In the genomic region with DNA sequence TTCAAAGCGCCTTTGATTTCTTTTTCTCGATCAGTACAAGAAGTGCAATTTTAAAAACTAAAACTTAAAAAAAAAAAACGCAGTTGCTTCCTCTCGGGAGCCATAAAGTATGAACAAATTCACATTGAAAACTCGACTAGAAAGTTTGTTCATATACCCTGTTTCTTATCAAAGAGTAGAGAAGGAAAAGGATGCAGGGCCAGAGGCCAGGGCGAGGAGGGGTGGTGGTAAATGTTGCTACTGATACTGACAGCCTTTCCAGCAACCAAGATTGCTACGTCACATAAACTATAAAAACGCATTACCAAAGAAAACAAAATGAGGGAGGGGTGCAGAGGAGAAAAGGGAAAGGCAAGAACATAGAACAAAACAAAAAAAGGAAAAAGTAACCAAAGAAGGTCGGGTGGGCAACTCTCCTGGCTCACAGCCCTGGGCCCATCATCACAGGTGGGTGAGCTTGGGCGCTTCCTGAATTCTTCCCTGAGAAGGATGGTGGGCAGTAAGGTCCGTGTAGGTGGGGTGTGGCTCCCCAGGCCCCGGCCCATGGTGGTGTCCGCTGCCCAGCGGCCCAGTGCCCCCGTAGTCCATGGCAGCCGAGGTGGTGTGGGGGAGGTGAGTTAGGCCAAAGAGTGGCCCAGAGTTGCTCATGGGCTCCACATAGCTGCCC, we compare ENCODE assay signal across 12 mouse cellular contexts. TPM values are rescaled to one million over a fixed set of nuclear protein-coding genes. Genes with fewer than 3 reads are reported as not detected.
DNase-seq lines count a peak whose midpoint lies in the region; ATAC-seq and TF ChIP-seq lines count a peak whose summit lies in the region.
"Had no signal": no experiment of that assay in that cellular context is flagged by ENCODE, and none has a peak within 500 bp of the region (broad histone marks: within the 10 kb centered on the region; RNA-seq: fewer than 3 reads in every experiment).

No protein-coding gene starts in this region.

- H3K36me3 ChIP-seq in liver, adult 2 months (ENCODE audit: control insufficient read depth, insufficient read depth, low read length), result no peaks in the 10 kb centered on the region
- no peaks in the 10 kb centered on the region for H3K36me3 ChIP-seq in hindbrain, embryonic 10.5 days
- H3K36me3 ChIP-seq in limb, embryonic 11.5 days (ENCODE audit: control insufficient read depth, insufficient read depth, low read length), result peaks cover 2% of the 10 kb centered on the region; the same call in 1 of the 2 replicates
- no peaks in the 10 kb centered on the region for H3K36me3 ChIP-seq in stomach, embryonic 15.5 days
- H3K36me3 ChIP-seq: midbrain, embryonic 12.5 days had no signal

- no peak for TF ChIP-seq CTCF in liver, adult 2 months (IDR thresholded peaks at IDR 0.05; ENCODE audit: low read depth, low read length)

- no peaks in the 10 kb centered on the region for H3K79me2 ChIP-seq in liver, adult 2 months (ENCODE audit: control insufficient read depth, insufficient read depth, low read length)

- TF ChIP-seq POLR2A in liver, adult 2 months (IDR thresholded peaks at IDR 0.05; ENCODE audit: extremely low read depth, insufficient read depth, low read length), result no peak

- no peaks in the 10 kb centered on the region; the same call in 1 of the 2 replicates for H3K4me1 ChIP-seq in liver, adult 2 months (ENCODE audit: control insufficient read depth, insufficient read depth, low read length)
- H3K4me1 ChIP-seq in hindbrain, embryonic 10.5 days (replicated peaks), result peaks cover 34% of the 10 kb centered on the region
- H3K4me1 ChIP-seq in limb, embryonic 11.5 days (ENCODE audit: control insufficient read depth, insufficient read depth, low read length), result peaks cover 53% of the 10 kb centered on the region
- peaks cover 38% of the 10 kb centered on the region for H3K4me1 ChIP-seq in stomach, embryonic 15.5 days

- DNase-seq in liver, adult 2 months (ENCODE audit: extremely low read depth, low read depth, low spot score), result no peak
- no peak for DNase-seq in liver
- peak; percentile 58 for DNase-seq in hindbrain, embryonic 10.5 days (ENCODE audit: low spot score)
- DNase-seq in limb, embryonic 11.5 days (ENCODE audit: low spot score), result peak; percentile 27
- DNase-seq in adrenal gland, adult 8-10 months, result no peak
- DNase-seq: thymus, postnatal 14 days had no signal

- no peaks in the 10 kb centered on the region for H3K9me3 ChIP-seq in hindbrain, embryonic 10.5 days
- H3K9me3 ChIP-seq in limb, embryonic 11.5 days (ENCODE audit: control insufficient read depth, low read length), result no peaks in the 10 kb centered on the region
- no peaks in the 10 kb centered on the region for H3K9me3 ChIP-seq in stomach, embryonic 15.5 days
- H3K9me3 ChIP-seq: midbrain, embryonic 12.5 days had no signal

- H3K4me3 ChIP-seq in liver, adult 2 months (ENCODE audit: insufficient read depth, low read depth, low read length), result peak overlapping the region; percentile 20; the same call in 1 of the 2 replicates
- peak overlapping the region; percentile 81 for H3K4me3 ChIP-seq in hindbrain, embryonic 10.5 days
- no peak overlapping the region for H3K4me3 ChIP-seq in limb, embryonic 11.5 days (ENCODE audit: low read depth, low read length)
- H3K4me3 ChIP-seq in stomach, embryonic 15.5 days (replicated peaks), result peak overlapping the region; percentile 25
- H3K4me3 ChIP-seq: midbrain, embryonic 12.5 days had no signal

- H3K27me3 ChIP-seq in liver, adult 2 months (ENCODE audit: control insufficient read depth, insufficient read depth, low read length), result peaks cover 13% of the 10 kb centered on the region; the same call in 1 of the 2 replicates
- H3K27me3 ChIP-seq in hindbrain, embryonic 10.5 days (ENCODE audit: insufficient read depth, poor library complexity, severe bottlenecking), result peaks cover 100% of the 10 kb centered on the region
- peaks cover 34% of the 10 kb centered on the region for H3K27me3 ChIP-seq in limb, embryonic 11.5 days (ENCODE audit: control insufficient read depth, insufficient read depth, low read length)
- H3K27me3 ChIP-seq in stomach, embryonic 15.5 days (replicated peaks), result peaks cover 21% of the 10 kb centered on the region

- no peak overlapping the region for H3K4me2 ChIP-seq in limb, embryonic 11.5 days (ENCODE audit: low read depth, severe bottlenecking)
- H3K4me2 ChIP-seq in stomach, embryonic 15.5 days, result peak overlapping the region; percentile 77
- H3K4me2 ChIP-seq: midbrain, embryonic 12.5 days had no signal

- WGBS in liver, adult 2 months, result 18% methylated on average over 16 of the region's 16 CpGs
- WGBS in hindbrain, embryonic 10.5 days, result 4% methylated on average over 16 of the region's 16 CpGs
- 30% methylated on average over 16 of the region's 16 CpGs for WGBS in limb, embryonic 11.5 days
- 25% methylated on average over 16 of the region's 16 CpGs for WGBS in stomach, embryonic 15.5 days

- H3K27ac ChIP-seq in liver, adult 2 months (replicated peaks; ENCODE audit: insufficient read depth, low read depth, low read length), result peak overlapping the region; percentile 30
- H3K27ac ChIP-seq in hindbrain, embryonic 10.5 days, result peak overlapping the region; percentile 95
- H3K27ac ChIP-seq in limb, embryonic 11.5 days (replicated peaks; ENCODE audit: low read depth, low read length), result no peak overlapping the region; the same call in 1 of the 2 replicates
- H3K27ac ChIP-seq in stomach, embryonic 15.5 days, result peak overlapping the region; percentile 97
- H3K27ac ChIP-seq: midbrain, embryonic 12.5 days had no signal

- no peak for ATAC-seq in limb, embryonic 11.5 days (ENCODE audit: insufficient number of reproducible peaks, low FRiP score, low TSS enrichment, low read depth)
- no peak for ATAC-seq in stomach, embryonic 15.5 days (ENCODE audit: insufficient read depth, low FRiP score, low read depth)
- ATAC-seq in activated CD4-positive, CD25-positive, alpha-beta regulatory T cell, adult 4 months, result no peak

- H3K9ac ChIP-seq in liver, adult 2 months (ENCODE audit: low read depth, low read length), result peak overlapping the region; percentile 47
- H3K9ac ChIP-seq in limb, embryonic 11.5 days (ENCODE audit: low read length), result peak overlapping the region; percentile 22; the same call in 1 of the 2 replicates
- peak overlapping the region; percentile 32; the same call in 1 of the 2 replicates for H3K9ac ChIP-seq in stomach, embryonic 15.5 days
- H3K9ac ChIP-seq: midbrain, embryonic 12.5 days had no signal

RNA-seq across cellular contexts. Expression of gene Hoxa2, which starts 5.0 kb away (rescaled TPM):
- 0.09 and 0.40 TPM in 2 replicates for total RNA-seq in liver, adult 2 months (2014; rRNA removed)
- polyA plus RNA-seq in liver, adult 2 months (2012; rRNA removed), result 0.27 and 0.34 TPM in 2 replicates
- 31.4 and 56.9 TPM in 2 replicates for polyA plus RNA-seq in hindbrain, embryonic 10.5 days (2016; fragmentation: Nextera tagmentation; extraction: Ambion mirVana)
- polyA plus RNA-seq in limb, embryonic 11.5 days (2014; fragmentation: Nextera tagmentation; extraction: Ambion mirVana), result 2.8 and 3.0 TPM in 2 replicates
- polyA plus RNA-seq in stomach, embryonic 15.5 days (2015; fragmentation: Nextera tagmentation; extraction: Ambion mirVana), result 8.8 and 12.2 TPM in 2 replicates
- polyA plus RNA-seq in activated CD4-positive, CD25-positive, alpha-beta regulatory T cell, adult 4 months (2017; shearing (Covaris generic)), result not detected
- total RNA-seq in adrenal gland, adult 8-10 months (2022), result 1 to 10 TPM in 3 of 4 experiments, under 1 TPM in 1; 0.80 to 3.4 (median 2.6) TPM
- total RNA-seq: common myeloid progenitor, adult 5-6 weeks; layer of hippocampus, postnatal 10 days; MEL had no signal

RNA-seq across cellular contexts. Expression of gene 5730596B20Rik, which starts 7.7 kb away (rescaled TPM):
- 0.09 TPM in 1 of 2 replicates, not detected in the other for total RNA-seq in liver, adult 2 months (2014; rRNA removed)
- 0.02 TPM in 2 replicates for polyA plus RNA-seq in liver, adult 2 months (2012; rRNA removed)
- polyA plus RNA-seq in hindbrain, embryonic 10.5 days (2016; fragmentation: Nextera tagmentation; extraction: Ambion mirVana), result 0.90 and 3.6 TPM in 2 replicates
- polyA plus RNA-seq in limb, embryonic 11.5 days (2014; fragmentation: Nextera tagmentation; extraction: Ambion mirVana), result 0.99 and 1.4 TPM in 2 replicates
- polyA plus RNA-seq in stomach, embryonic 15.5 days (2015; fragmentation: Nextera tagmentation; extraction: Ambion mirVana), result 2.6 and 3.1 TPM in 2 replicates
- not detected for polyA plus RNA-seq in activated CD4-positive, CD25-positive, alpha-beta regulatory T cell, adult 4 months (2017; shearing (Covaris generic))
- under 1 TPM; 0.17 to 0.77 (median 0.42) TPM for total RNA-seq in adrenal gland, adult 8-10 months (2022)
- total RNA-seq: common myeloid progenitor, adult 5-6 weeks; layer of hippocampus, postnatal 10 days; MEL had no signal
- polyA plus RNA-seq: midbrain, embryonic 12.5 days had no signal

RNA-seq across cellular contexts. Expression of gene Hoxa1, which starts 11.5 kb away (rescaled TPM):
- 0.13 TPM in 1 of 2 replicates, not detected in the other for total RNA-seq in liver, adult 2 months (2014; rRNA removed)
- 0.10 and 0.18 TPM in 2 replicates for polyA plus RNA-seq in liver, adult 2 months (2012; rRNA removed)
- polyA plus RNA-seq in hindbrain, embryonic 10.5 days (2016; fragmentation: Nextera tagmentation; extraction: Ambion mirVana), result 0.77 and 1.4 TPM in 2 replicates
- 0.99 and 1.1 TPM in 2 replicates for polyA plus RNA-seq in limb, embryonic 11.5 days (2014; fragmentation: Nextera tagmentation; extraction: Ambion mirVana)
- 1.3 and 2.2 TPM in 2 replicates for polyA plus RNA-seq in stomach, embryonic 15.5 days (2015; fragmentation: Nextera tagmentation; extraction: Ambion mirVana)
- not detected for polyA plus RNA-seq in activated CD4-positive, CD25-positive, alpha-beta regulatory T cell, adult 4 months (2017; shearing (Covaris generic))
- total RNA-seq in adrenal gland, adult 8-10 months (2022), result 1 to 10 TPM in 1 of 4 experiments, under 1 TPM in 3; 0.23 to 1.1 (median 0.83) TPM
- total RNA-seq: common myeloid progenitor, adult 5-6 weeks; layer of hippocampus, postnatal 10 days; MEL had no signal

RNA-seq across cellular contexts. Expression of gene Hoxa4, which starts 21.9 kb away (rescaled TPM):
- 0.28 TPM in 1 of 2 replicates, not detected in the other for total RNA-seq in liver, adult 2 months (2014; rRNA removed)
- 0.23 and 0.39 TPM in 2 replicates for polyA plus RNA-seq in liver, adult 2 months (2012; rRNA removed)
- 0.14 and 4.3 TPM in 2 replicates for polyA plus RNA-seq in hindbrain, embryonic 10.5 days (2016; fragmentation: Nextera tagmentation; extraction: Ambion mirVana)
- polyA plus RNA-seq in limb, embryonic 11.5 days (2014; fragmentation: Nextera tagmentation; extraction: Ambion mirVana), result 1.0 and 1.3 TPM in 2 replicates
- 4.4 and 5.3 TPM in 2 replicates for polyA plus RNA-seq in stomach, embryonic 15.5 days (2015; fragmentation: Nextera tagmentation; extraction: Ambion mirVana)
- not detected for polyA plus RNA-seq in activated CD4-positive, CD25-positive, alpha-beta regulatory T cell, adult 4 months (2017; shearing (Covaris generic))
- 1 to 10 TPM; 1.9 to 3.3 (median 2.7) TPM for total RNA-seq in adrenal gland, adult 8-10 months (2022)
- total RNA-seq: layer of hippocampus, postnatal 10 days; MEL had no signal
- polyA plus RNA-seq: midbrain, embryonic 12.5 days had no signal

RNA-seq across cellular contexts. Expression of gene Hoxa5, which starts 34.8 kb away (rescaled TPM):
- 0.28 and 0.40 TPM in 2 replicates for total RNA-seq in liver, adult 2 months (2014; rRNA removed)
- polyA plus RNA-seq in liver, adult 2 months (2012; rRNA removed), result 0.10 and 0.16 TPM in 2 replicates
- 1.8 TPM in 1 of 2 replicates, not detected in the other for polyA plus RNA-seq in hindbrain, embryonic 10.5 days (2016; fragmentation: Nextera tagmentation; extraction: Ambion mirVana)
- 11.0 and 11.3 TPM in 2 replicates for polyA plus RNA-seq in limb, embryonic 11.5 days (2014; fragmentation: Nextera tagmentation; extraction: Ambion mirVana)
- 19.8 and 20.2 TPM in 2 replicates for polyA plus RNA-seq in stomach, embryonic 15.5 days (2015; fragmentation: Nextera tagmentation; extraction: Ambion mirVana)
- not detected for polyA plus RNA-seq in activated CD4-positive, CD25-positive, alpha-beta regulatory T cell, adult 4 months (2017; shearing (Covaris generic))
- total RNA-seq in adrenal gland, adult 8-10 months (2022), result 10 to 100 TPM; 10.8 to 15.6 (median 13.3) TPM
- total RNA-seq: layer of hippocampus, postnatal 10 days; MEL had no signal
- polyA plus RNA-seq: midbrain, embryonic 12.5 days had no signal

Comparison
In these comparisons a context has a peak if more than half of its experiments do, and no peak if none do; other contexts are left out.
1. DNase-seq: peak in hindbrain, embryonic 10.5 days (single experiment) and limb, embryonic 11.5 days (single experiment); none in liver, adult 2 months (single experiment), liver (single experiment) and adrenal gland, adult 8-10 months (single experiment).
2. Peak in every context shown above with its lines, with median percentiles within 50 percentile points of each other: H3K9ac ChIP-seq.